In the genomic region with DNA sequence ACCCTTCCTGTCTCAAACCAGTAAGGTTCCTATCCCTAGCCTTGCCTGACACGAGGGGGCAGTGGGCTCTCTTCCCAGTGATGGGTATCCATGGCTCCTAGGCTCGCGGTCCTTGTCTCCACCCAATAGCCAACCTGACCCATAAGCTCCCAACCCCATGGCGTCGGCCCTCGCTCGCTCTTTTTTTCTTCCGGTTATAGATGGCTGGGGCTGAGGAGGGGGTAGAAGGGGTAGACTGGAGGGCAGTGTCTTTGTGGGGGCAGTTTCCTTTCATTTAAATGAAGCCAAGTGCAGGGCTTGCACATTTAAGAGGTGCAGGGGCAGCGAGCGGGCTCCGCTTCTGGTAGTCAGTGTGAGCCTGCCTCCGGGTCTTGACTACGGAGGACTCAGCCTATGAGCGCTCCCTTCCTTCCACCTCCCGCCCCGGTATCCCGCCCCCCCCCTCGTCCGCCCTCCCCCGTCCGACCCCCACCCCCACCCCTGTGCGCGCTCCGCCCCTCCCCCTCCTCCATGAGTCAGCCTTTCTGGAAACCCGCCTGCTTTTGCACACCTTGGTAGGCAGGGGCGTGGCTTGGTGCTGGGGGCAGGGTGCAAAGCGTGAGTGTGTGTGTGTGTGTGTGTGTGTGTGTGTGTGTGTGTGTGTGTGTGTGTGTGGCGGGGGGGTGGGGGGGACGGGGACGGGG, we compare ENCODE assay signal across 8 mouse cellular contexts. TPM values are rescaled to one million over a fixed set of nuclear protein-coding genes. Genes with fewer than 3 reads are reported as not detected.
A peak's percentile ranks its signal among the peaks of the same experiment; 100 is the strongest.
DNase-seq lines count a peak whose midpoint lies in the region; ATAC-seq lines count a peak whose summit lies in the region.

No protein-coding gene starts in this region.

- H3K27ac ChIP-seq in liver, embryonic 15.5 days (replicated peaks): peak overlapping the region; percentile 93
- H3K27ac ChIP-seq in neural tube, embryonic 11.5 days (ENCODE audit: low read depth, low read length): no peak overlapping the region

- H3K9me3 ChIP-seq in liver, embryonic 15.5 days (replicated peaks): no peaks in the 10 kb centered on the region
- no peaks in the 10 kb centered on the region for H3K9me3 ChIP-seq in neural tube, embryonic 11.5 days (ENCODE audit: control insufficient read depth, low read length)

- peak overlapping the region; percentile 89 for H3K4me2 ChIP-seq in liver, embryonic 15.5 days
- peak overlapping the region; percentile 62 for H3K4me2 ChIP-seq in neural tube, embryonic 11.5 days (ENCODE audit: low read depth)

- peaks cover 64% of the 10 kb centered on the region for H3K4me1 ChIP-seq in liver, embryonic 15.5 days (replicated peaks)
- peaks cover 5% of the 10 kb centered on the region for H3K4me1 ChIP-seq in neural tube, embryonic 11.5 days (ENCODE audit: control insufficient read depth, insufficient read depth, low read length)

- H3K27me3 ChIP-seq in liver, embryonic 15.5 days: no peaks in the 10 kb centered on the region
- no peaks in the 10 kb centered on the region for H3K27me3 ChIP-seq in neural tube, embryonic 11.5 days (ENCODE audit: control insufficient read depth, insufficient read depth, low read length)

- ATAC-seq in granulocyte monocyte progenitor cell, adult 5-6 weeks (replicated peaks; ENCODE audit: poor library complexity, severe bottlenecking): peak; percentile 31
- ATAC-seq in liver, embryonic 15.5 days (ENCODE audit: insufficient read depth): peak; percentile 77
- ATAC-seq in neural tube, embryonic 11.5 days (ENCODE audit: insufficient read depth, low FRiP score, low TSS enrichment): peak; percentile 48

- under 1% methylated on average over 21 of the region's 30 CpGs for WGBS in liver, embryonic 15.5 days (ENCODE audit: insufficient replicate concordance)
- WGBS in neural tube, embryonic 11.5 days: under 1% methylated on average over 17 of the region's 30 CpGs

- peak overlapping the region; percentile 70 for H3K9ac ChIP-seq in liver, embryonic 15.5 days
- H3K9ac ChIP-seq in neural tube, embryonic 11.5 days (ENCODE audit: low read length): no peak overlapping the region

- H3K4me3 ChIP-seq in liver, embryonic 15.5 days (replicated peaks): peak overlapping the region; percentile 80
- peak overlapping the region; percentile 30 for H3K4me3 ChIP-seq in neural tube, embryonic 11.5 days (ENCODE audit: low read depth, low read length)

- peaks cover 25% of the 10 kb centered on the region for H3K36me3 ChIP-seq in liver, embryonic 15.5 days (replicated peaks)
- H3K36me3 ChIP-seq in neural tube, embryonic 11.5 days (ENCODE audit: control insufficient read depth, insufficient read depth, low read length): no peaks in the 10 kb centered on the region

- peak; percentile 41 to 47 for DNase-seq in urinary bladder, adult 18-20 months (ENCODE audit: low spot score in 2 of 2)
- no peak for DNase-seq in urinary bladder, adult 2 months (ENCODE audit: low spot score)
- DNase-seq in cerebellum, adult 9-10 months: peak; percentile 83
- peak; percentile 83 for DNase-seq in kidney, adult 9 months
- DNase-seq in neural tube, embryonic 11.5 days (ENCODE audit: low spot score): peak; percentile 45
- DNase-seq in thymus, postnatal 0 days (ENCODE audit: low spot score): peak; percentile 82

RNA-seq across cellular contexts. Expression of a gene that starts 18.0 kb away (rescaled TPM):
- 43.2 and 48.8 TPM in 2 replicates for polyA plus RNA-seq in urinary bladder, adult 2 months (2012; rRNA removed)
- total RNA-seq in granulocyte monocyte progenitor cell, adult 5-6 weeks (2014; fragmentation: Nextera tagmentation): 10.9 and 19.2 TPM in 2 replicates
- total RNA-seq in granulocyte monocyte progenitor cell, adult 5-6 weeks (2017): 23.7 and 27.8 TPM in 2 replicates
- polyA plus RNA-seq in liver, embryonic 15.5 days (2015; fragmentation: Nextera tagmentation; extraction: Ambion mirVana): 19.5 and 21.6 TPM in 2 replicates
- polyA plus RNA-seq in neural tube, embryonic 11.5 days (2014; fragmentation: Nextera tagmentation; extraction: Ambion mirVana): 51.9 and 58.7 TPM in 2 replicates
- polyA plus RNA-seq in thymus, postnatal 0 days (2015; fragmentation: Nextera tagmentation; extraction: Ambion mirVana): 60.4 and 61.6 TPM in 2 replicates

RNA-seq across cellular contexts. Expression of a gene that starts 18.0 kb away (rescaled TPM):
- 28.2 and 35.6 TPM in 2 replicates for polyA plus RNA-seq in urinary bladder, adult 2 months (2012; rRNA removed)
- 10.9 and 17.1 TPM in 2 replicates for total RNA-seq in granulocyte monocyte progenitor cell, adult 5-6 weeks (2014; fragmentation: Nextera tagmentation)
- 23.6 and 27.8 TPM in 2 replicates for total RNA-seq in granulocyte monocyte progenitor cell, adult 5-6 weeks (2017)
- polyA plus RNA-seq in liver, embryonic 15.5 days (2015; fragmentation: Nextera tagmentation; extraction: Ambion mirVana): 18.9 and 19.1 TPM in 2 replicates
- 59.8 and 63.6 TPM in 2 replicates for polyA plus RNA-seq in neural tube, embryonic 11.5 days (2014; fragmentation: Nextera tagmentation; extraction: Ambion mirVana)
- 73.5 and 74.0 TPM in 2 replicates for polyA plus RNA-seq in thymus, postnatal 0 days (2015; fragmentation: Nextera tagmentation; extraction: Ambion mirVana)

RNA-seq across cellular contexts. Expression of a gene that starts 33.8 kb away (rescaled TPM):
- 15.6 and 16.4 TPM in 2 replicates for polyA plus RNA-seq in urinary bladder, adult 2 months (2012; rRNA removed)
- total RNA-seq in granulocyte monocyte progenitor cell, adult 5-6 weeks (2014; fragmentation: Nextera tagmentation): 6.8 and 17.2 TPM in 2 replicates
- total RNA-seq in granulocyte monocyte progenitor cell, adult 5-6 weeks (2017): 5.6 and 9.9 TPM in 2 replicates
- 8.8 and 9.6 TPM in 2 replicates for polyA plus RNA-seq in liver, embryonic 15.5 days (2015; fragmentation: Nextera tagmentation; extraction: Ambion mirVana)
- polyA plus RNA-seq in neural tube, embryonic 11.5 days (2014; fragmentation: Nextera tagmentation; extraction: Ambion mirVana): 5.6 and 6.9 TPM in 2 replicates
- polyA plus RNA-seq in thymus, postnatal 0 days (2015; fragmentation: Nextera tagmentation; extraction: Ambion mirVana): 12.4 and 13.9 TPM in 2 replicates

RNA-seq across cellular contexts. Expression of a gene that starts 34.2 kb away (rescaled TPM):
- 8.7 and 11.1 TPM in 2 replicates for polyA plus RNA-seq in urinary bladder, adult 2 months (2012; rRNA removed)
- 7.6 and 9.1 TPM in 2 replicates for total RNA-seq in granulocyte monocyte progenitor cell, adult 5-6 weeks (2014; fragmentation: Nextera tagmentation)
- 3.8 and 11.9 TPM in 2 replicates for total RNA-seq in granulocyte monocyte progenitor cell, adult 5-6 weeks (2017)
- polyA plus RNA-seq in liver, embryonic 15.5 days (2015; fragmentation: Nextera tagmentation; extraction: Ambion mirVana): 0.30 and 0.58 TPM in 2 replicates
- polyA plus RNA-seq in neural tube, embryonic 11.5 days (2014; fragmentation: Nextera tagmentation; extraction: Ambion mirVana): 1.4 and 1.8 TPM in 2 replicates
- 28.9 and 32.5 TPM in 2 replicates for polyA plus RNA-seq in thymus, postnatal 0 days (2015; fragmentation: Nextera tagmentation; extraction: Ambion mirVana)

RNA-seq across cellular contexts. Expression of a gene that starts 37.6 kb away (rescaled TPM):
- 16.5 and 20.9 TPM in 2 replicates for polyA plus RNA-seq in urinary bladder, adult 2 months (2012; rRNA removed)
- total RNA-seq in granulocyte monocyte progenitor cell, adult 5-6 weeks (2014; fragmentation: Nextera tagmentation): 13.1 and 17.0 TPM in 2 replicates
- 10.0 and 10.2 TPM in 2 replicates for total RNA-seq in granulocyte monocyte progenitor cell, adult 5-6 weeks (2017)
- 16.6 and 16.7 TPM in 2 replicates for polyA plus RNA-seq in liver, embryonic 15.5 days (2015; fragmentation: Nextera tagmentation; extraction: Ambion mirVana)
- 30.5 and 31.8 TPM in 2 replicates for polyA plus RNA-seq in neural tube, embryonic 11.5 days (2014; fragmentation: Nextera tagmentation; extraction: Ambion mirVana)
- polyA plus RNA-seq in thymus, postnatal 0 days (2015; fragmentation: Nextera tagmentation; extraction: Ambion mirVana): 34.4 and 34.5 TPM in 2 replicates
